Mouse (Mus musculus): Measurements from ENCODE around the gene Sdhc. TPM values are rescaled to one million over a fixed set of nuclear protein-coding genes. Genes with fewer than 3 reads are reported as not detected.
"Not testable (repeated sequence)": the region's sequence is repeated elsewhere in the genome, so short reads cannot be mapped to it uniquely, and the experiment has no call there.

Sdhc gene
- total RNA-seq, 1 experiment from 2014 or later = 16.9 TPM

DNA sequence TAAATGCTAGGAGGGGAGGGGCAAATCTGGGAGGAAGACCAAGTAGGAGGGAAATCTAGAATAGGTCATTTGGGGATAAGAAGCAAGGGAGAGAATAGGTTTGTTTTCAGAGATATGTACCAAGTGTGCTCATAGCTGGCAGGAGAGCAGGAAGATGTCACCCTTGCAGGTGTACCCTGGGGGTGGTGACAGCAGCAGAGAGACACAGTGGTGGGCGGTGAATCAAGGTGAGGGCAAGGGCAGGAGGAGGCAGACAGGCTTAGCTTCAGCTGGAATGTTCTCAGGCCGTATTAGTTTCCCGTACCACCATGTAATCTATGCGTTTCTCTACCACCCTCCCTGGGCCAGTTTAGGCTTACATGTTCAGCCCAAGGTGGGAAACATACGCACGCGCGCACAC, 22.4 kb upstream of the Sdhc start:
- ATAC-seq (ENCODE audit: extremely low read depth, insufficient number of reproducible peaks, low FRiP score, poor library complexity, severe bottlenecking) = no peak

DNA sequence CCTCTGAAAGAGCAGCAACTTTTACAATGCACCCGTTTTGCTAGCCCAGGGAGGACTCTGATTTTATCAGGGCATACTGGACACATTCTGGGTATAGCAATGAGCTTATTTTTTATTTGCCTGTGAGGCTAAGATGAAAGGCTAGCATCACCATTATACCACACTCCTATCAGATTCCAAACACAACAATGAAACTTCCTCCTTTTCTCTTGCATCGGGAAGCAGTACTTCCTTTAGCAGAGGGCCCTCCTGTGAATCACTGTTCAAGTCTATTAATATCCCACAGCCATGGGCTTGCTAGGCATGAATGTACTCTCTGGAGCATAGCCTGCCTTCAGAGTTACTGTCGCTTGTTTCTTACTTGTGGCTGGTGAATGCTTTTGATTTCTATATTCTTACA, 20.7 kb upstream of the Sdhc start:
- no peak for ATAC-seq (ENCODE audit: extremely low read depth, insufficient number of reproducible peaks, low FRiP score, poor library complexity, severe bottlenecking)

DNA sequence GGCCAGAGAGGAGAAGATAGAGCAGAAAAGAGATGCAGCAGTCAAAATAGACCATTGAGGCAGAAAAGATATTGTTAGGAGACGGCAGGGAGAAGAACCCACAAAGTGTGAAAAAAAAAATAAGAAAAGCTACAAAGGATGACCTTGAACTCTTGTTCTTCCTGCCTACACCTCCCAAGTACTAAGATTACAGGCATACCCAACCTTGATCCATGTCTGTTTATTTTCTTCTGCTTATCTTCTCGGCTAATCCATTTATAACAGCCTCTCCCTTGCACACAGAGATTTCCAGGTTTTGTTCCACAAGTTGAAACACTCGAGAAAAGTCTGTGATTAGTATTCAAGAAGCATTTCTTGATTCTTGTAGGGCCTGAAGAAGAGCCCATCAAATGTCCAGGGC, 19.5 kb upstream of the Sdhc start:
- ATAC-seq (ENCODE audit: extremely low read depth, insufficient number of reproducible peaks, low FRiP score, poor library complexity, severe bottlenecking) = no peak

DNA sequence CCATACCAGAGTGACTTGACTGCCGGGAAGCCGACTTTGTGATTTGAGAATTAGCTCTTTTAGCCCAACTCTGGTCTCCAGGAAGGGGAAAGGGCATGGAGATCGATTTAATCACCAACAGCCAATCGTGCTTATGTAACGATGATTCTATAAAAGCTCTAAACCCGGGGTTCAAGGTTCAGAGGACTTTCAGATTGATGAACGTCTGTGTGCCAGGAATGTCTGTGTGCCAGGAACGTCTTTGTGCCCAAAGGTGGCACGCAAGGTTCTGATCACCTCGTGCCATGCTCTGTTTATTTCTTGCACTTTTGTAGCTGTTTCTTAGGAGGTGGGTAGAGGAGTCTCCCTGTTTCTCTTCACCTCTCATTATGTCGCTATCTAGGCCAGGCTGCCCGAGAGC, 18.5 kb upstream of the Sdhc start:
- ATAC-seq (ENCODE audit: extremely low read depth, insufficient number of reproducible peaks, low FRiP score, poor library complexity, severe bottlenecking) = no peak

DNA sequence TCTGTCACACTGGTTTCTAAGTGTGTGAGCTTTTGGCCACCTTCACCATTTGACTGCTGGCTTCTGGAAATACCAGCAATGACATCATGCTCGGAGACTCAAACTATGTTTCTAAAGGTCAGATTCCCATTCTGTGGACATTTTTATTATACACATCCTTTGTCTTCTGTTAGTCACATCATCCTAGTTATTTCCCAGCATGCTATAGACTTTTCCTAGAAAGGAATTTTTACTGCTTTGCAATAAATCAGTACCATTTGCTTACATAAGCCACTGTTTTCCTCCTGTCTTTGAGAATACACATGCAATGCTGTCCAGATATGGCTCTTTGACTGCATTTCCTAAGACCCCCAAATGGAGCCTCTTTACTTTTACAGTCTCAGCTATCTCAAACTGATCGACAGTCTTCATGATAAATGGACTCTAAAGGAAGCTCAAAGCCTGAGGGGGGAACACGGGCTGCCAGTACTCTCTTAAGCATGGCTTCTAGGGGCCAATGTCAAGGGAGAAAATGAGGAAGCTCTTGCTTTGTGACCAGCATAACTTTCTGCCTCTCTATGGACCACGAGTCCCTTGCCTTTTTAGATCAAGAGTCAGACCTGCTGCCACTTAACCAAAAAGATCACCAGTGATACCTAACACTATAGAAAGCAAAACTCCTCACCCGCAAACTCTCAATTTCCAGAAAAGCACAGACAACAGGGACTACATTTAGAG, 15.4 kb upstream of the Sdhc start:
- no peak for ATAC-seq (ENCODE audit: extremely low read depth, insufficient number of reproducible peaks, low FRiP score, poor library complexity, severe bottlenecking)

DNA sequence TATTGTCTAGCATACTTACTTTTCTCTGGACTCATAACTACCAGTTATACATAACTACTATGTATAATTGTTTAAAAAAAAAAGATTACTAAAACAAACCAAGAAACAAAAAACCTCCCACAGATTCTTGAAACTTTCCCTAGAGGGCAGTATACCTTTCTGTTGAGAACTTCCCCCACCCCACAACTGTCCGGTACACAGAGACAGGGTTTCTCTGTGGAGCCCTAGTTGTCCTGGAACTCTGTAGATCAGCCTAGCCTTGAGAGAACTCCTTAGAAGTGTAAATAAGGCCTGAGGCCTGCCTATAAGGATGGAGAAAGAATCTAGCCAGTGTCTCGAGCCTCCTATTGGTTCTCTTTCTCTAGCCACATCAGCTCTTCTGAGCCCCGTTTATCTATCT, 13.9 kb upstream of the Sdhc start:
- ATAC-seq (ENCODE audit: extremely low read depth, insufficient number of reproducible peaks, low FRiP score, poor library complexity, severe bottlenecking) = no peak

DNA sequence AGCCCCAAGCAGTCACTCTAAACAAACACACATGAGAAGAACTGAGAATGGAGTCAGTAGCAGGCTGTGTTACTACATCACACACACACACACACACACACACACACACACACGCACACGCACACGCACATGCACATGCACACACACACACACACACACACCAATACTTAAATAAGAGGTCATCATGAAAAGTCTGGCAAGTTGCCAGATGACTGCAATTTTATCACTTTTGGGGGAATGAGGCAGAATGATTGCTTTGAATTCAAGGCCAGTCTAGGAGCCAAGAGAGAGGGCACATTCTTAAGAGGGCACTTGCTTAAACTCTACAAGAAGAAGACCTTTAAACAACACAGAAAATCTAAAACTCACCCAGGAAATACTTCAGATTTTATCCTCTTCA, 12.1 kb upstream of the Sdhc start:
- no peak for ATAC-seq (ENCODE audit: extremely low read depth, insufficient number of reproducible peaks, low FRiP score, poor library complexity, severe bottlenecking)

DNA sequence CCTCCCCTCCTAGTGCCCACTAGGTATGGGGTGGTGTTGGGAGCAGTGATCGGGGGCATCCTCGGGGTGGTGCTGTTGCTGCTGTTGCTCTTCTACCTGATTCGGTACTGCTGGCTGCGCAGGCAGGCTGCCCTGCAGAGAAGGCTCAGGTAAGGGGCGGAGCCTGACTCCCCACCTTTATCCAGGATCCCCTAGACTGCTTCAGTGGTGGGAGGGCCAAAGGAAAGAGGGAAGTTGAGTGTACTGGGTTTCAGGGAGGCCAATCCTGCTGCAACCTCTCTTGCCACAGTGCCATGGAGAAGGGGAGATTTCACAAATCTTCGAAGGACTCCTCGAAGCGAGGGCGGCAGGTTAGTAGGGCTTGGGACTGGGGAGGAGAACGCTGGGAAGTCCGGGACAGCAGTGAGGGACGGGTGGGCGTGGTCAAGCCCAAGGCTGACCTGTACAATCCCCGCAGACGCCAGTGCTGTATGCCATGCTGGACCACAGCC, 9.1 kb upstream of the Sdhc start:
- no peak for ATAC-seq (ENCODE audit: extremely low read depth, insufficient number of reproducible peaks, low FRiP score, poor library complexity, severe bottlenecking)

DNA sequence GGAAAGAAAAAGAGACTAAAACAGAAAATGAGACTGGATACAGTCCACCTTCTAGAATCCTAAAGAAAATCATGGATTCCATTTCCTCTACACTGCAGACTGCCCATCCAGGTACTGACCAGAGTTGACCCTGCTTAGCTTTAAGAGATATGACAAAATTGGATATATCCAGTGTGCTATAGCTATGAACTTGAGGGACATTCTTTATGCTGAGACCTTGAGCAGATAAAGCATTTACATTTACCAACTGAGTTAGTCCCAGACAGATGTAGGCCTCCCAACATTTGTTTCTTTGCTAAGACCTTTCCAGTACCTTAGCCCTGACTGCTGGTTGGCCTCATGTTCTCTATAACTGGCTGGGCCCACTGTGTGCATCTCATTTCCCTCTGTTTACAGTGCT, 7.6 kb upstream of the Sdhc start:
- ATAC-seq (ENCODE audit: extremely low read depth, insufficient number of reproducible peaks, low FRiP score, poor library complexity, severe bottlenecking) = no peak

DNA sequence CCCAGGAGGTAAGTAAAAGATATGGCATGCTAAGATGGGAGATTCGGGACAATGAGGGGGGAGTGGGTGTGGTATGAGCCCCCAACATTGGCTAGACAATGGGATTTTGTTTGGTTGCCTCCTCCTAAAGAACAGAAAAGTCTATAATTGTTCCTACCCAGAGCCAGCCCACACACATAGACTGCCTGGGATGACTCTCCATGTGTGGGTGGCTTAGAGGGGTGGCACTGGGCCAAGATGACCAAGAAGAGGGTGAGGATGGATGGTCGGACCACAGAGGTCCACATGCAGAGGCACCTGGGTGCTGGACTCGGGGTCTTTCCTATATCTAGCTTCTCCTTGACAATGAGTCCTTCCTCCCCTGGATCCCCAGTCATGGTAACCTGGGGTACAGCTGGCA, 6.2 kb upstream of the Sdhc start:
- ATAC-seq (ENCODE audit: extremely low read depth, insufficient number of reproducible peaks, low FRiP score, poor library complexity, severe bottlenecking) = no peak

DNA sequence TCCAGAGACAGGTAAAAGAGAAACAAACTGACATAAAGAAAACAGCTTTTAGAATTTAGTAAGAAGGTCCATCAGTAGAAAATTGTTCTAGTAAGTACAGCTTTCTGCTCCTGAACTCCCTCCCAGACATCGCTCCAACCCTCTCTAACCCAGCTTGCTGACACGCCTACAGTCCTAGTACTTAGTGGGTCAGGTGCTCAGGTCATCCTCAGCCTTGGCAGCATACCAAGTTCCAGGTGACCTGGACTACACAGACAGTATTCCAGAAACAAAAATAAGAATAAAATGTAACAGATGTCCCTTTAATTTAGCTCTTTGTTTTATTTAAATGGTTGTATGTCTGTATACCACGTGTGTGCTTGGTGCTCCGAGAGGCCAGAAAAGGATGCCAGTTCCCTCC, 1.6 kb upstream of the Sdhc start:
- no peak for ATAC-seq (ENCODE audit: extremely low read depth, insufficient number of reproducible peaks, low FRiP score, poor library complexity, severe bottlenecking)

DNA sequence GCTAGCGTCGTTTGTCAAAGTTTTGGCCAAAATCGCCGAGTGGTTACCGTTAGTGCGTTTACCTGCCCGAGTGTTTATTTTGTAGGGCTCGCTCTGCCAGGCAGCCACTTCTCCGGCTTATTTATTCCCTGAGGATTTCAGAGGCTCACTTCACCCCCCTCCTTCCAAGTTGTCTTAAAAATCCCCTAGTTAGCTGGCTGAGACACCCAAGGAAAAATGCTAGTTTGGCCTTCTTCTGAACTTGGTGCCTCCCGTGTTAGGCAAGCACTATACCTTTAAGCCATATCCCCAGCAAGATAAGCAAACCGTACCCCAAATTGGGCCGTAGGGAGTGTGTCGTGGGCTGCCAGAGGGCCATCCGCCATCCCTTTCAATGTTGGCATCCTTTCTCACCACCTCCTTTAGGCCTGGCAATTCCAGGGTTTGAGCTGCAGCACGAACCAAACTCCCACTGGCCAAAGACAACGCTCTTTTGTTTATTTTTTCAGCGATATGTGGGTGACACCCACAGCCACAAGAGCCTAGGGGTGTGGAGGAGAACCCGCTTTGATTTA, 512 bp upstream of the Sdhc start:
- no peak for ATAC-seq (ENCODE audit: extremely low read depth, insufficient number of reproducible peaks, low FRiP score, poor library complexity, severe bottlenecking)

DNA sequence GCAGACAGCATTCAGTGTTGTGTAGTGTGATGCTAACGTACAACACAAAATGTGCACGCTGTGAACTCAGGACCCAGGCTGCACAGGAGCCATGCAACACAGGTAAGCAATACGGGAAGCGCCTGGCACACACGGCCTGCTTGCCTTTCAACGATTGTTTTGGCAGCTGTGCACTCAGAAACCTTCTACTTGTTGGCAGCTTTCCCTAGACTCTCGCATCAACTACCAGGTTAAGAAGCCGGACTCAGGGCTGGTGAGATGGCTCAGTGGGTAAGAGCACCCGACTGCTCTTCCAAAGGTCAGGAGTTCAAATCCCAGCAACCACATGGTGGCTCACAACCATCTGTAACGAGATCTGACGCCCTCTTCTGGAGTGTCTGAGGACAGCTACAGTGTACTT, 7.4 kb downstream of the Sdhc start:
- ATAC-seq (ENCODE audit: extremely low read depth, insufficient number of reproducible peaks, low FRiP score, poor library complexity, severe bottlenecking) = not testable (repeated sequence)

DNA sequence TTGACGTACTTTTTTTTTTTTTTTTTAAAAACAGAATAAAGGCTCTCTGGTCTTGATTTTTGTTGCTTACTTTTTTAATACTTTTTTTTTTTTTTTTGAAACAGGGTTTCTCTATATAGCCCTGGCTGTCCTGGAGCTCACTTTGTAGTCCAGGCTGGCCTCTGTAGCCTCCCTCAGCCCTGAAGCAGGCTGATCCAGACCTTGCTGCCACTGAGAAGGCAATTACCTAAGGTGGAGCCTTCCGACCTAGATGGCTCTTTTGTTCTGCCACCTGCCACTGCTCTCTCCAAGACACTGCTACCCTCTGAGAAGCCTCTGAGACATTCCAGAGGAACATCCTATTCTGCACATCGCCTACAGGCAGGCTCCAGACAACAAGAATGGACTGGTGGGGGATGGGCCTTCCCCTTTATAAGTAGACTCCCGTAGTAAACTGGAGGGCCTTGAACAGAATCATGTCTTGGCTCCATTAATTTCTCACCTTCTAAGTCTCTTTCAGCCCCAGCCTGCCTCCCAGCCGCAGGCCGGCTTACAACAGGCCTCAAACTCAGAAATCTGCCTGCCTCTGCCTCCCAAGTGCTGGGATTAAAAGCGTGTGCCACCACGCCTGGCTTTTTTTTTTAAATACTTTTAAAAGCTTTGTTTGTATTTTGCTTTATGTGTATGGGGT, 12.8 kb downstream of the Sdhc start:
- not testable (repeated sequence) for ATAC-seq (ENCODE audit: extremely low read depth, insufficient number of reproducible peaks, low FRiP score, poor library complexity, severe bottlenecking)

DNA sequence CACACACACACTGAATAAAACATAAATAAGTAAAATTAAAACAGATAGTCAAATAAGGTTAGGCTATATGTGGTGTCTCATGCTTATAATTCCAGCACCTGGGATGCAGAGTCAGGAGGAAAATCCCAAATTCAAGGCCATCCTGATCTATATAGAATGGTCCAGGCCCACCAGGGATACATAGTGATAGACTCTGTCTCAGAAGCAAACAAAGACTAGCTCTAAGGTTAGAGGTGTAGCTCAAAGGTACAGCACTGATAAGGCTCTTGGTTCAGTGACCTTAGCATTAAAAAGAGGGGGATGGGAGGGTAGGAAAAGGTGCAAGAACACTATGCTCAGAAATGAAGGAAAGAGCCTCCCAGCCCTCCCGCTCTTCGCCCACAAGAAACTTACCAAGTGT, 14.8 kb downstream of the Sdhc start:
- no peak for ATAC-seq (ENCODE audit: extremely low read depth, insufficient number of reproducible peaks, low FRiP score, poor library complexity, severe bottlenecking)

DNA sequence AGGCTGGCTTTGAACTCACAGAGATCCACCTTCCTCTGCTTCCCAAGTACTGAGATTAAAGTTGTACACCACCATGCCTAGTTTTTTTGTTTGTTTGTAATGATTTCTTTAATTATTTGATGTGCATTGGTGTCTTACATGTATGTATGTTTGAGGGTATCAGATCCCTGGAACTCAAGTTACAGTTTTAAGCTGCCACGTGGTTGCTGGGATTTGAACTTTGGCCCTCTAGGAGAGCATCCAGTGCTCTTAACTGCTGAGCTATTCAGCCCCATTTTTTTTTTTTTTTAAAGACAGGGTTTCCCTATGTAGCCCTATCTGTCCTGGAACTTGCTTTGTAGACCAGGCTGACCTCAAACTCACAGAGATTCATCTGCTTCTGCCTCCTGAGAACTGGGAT, 19.4 kb downstream of the Sdhc start:
- no peak for ATAC-seq (ENCODE audit: extremely low read depth, insufficient number of reproducible peaks, low FRiP score, poor library complexity, severe bottlenecking)

DNA sequence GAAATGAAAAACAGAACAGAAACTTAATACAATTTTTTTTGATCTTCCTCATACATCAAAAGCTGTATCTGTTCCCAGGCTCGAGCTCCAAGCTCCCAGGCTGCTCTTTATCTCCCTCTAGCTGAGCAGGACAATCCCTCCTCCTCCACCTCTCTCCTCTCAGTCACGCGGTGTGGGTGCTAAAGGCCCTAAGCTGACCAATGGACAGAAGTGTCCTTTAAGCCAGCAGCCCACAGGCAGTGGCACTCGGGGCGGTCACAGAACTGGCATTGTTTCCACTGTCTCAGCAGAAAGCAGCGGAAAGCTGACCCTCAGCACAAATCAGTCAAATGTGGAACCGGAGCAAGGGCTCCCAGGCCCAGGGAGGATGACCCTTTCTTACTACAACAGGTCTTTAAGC, 21.2 kb downstream of the Sdhc start:
- no peak for ATAC-seq (ENCODE audit: extremely low read depth, insufficient number of reproducible peaks, low FRiP score, poor library complexity, severe bottlenecking)

DNA sequence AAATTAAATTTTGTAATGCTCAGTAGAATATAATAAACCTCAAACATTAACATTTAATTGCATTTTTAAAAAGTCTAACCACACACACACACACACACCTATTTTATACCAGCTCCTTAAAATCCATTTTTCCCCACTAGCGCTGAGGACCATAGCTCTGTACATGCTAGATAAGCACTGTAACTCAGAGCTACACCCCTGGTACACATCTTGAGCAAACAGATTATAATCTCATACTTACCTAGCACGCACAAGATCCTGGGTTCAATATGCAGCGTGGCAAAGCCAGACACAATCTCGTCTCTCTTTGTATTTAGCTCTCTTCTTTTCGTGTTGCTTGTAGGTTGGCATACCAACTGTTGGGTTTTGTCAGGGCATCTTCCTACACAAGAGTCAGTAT, 26.0 kb downstream of the Sdhc start:
- no peak for ATAC-seq (ENCODE audit: extremely low read depth, insufficient number of reproducible peaks, low FRiP score, poor library complexity, severe bottlenecking)

DNA sequence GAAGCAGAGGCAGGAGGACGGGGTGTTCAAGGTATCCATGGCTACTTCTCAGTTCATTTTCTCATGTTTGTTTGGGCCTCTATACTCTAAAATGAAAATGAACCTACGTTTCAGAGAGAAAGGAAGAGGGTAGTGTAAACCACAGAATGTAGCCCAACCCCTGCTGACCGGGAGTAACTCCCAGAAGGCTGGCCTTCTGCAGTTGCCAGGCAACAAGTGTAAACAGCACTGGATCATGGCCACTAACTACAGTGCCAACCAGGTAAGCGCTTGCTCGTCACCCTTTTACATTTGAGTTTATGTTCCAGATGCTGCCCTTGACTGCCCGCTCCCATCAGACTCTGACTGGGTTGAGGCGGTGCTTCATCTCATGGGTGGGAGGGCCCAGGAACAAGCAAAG, 27.5 kb downstream of the Sdhc start:
- peak; percentile 73 for ATAC-seq (ENCODE audit: extremely low read depth, insufficient number of reproducible peaks, low FRiP score, poor library complexity, severe bottlenecking)

DNA sequence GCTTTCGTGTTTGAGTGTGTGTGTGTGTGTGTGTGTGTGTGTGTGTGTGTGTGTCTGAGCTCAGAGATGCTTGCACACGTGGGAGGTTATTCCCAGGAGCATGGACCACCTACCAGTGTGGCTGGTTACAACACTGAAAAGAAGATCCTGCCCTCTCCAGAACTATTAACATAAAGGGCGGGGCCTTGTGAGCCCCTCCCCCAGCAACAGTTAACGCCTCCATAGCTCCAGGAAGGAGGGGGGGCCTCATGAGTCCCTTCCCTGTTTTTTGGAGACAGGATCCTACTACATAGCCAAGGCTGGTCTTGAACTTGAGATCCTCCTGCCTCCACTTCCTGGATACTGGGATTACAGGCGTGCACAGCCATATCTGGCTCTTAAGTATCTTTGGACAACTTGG, 28.6 kb downstream of the Sdhc start:
- no peak for ATAC-seq (ENCODE audit: extremely low read depth, insufficient number of reproducible peaks, low FRiP score, poor library complexity, severe bottlenecking)

Data from neutrophil, adult 5-6 weeks (primary cell).